Mouse (Mus musculus): ENCODE results near the gene Zfp524. TPM values are rescaled to one million over a fixed set of nuclear protein-coding genes. Genes with fewer than 3 reads are reported as not detected.
A peak's percentile ranks its signal among the peaks of the same experiment; 100 is the strongest.

Gene Zfp524
- polyA plus RNA-seq, 1 experiment from 2014 or later = 9.1 TPM

GRCm38 (mm10) chr7:5056651-5057263 lies 42.5 kb downstream of the Zfp524 start:
- peaks cover 63% of the 10 kb centered on the region for H3K27me3 ChIP-seq
- 2% methylated on average over 55 of the region's 55 CpGs for WGBS
- H3K9ac ChIP-seq = peak overlapping the region; percentile 84
- peak overlapping the region; percentile 65 for H3K27ac ChIP-seq (replicated peaks)
- peak overlapping the region; percentile 56 for H3K4me3 ChIP-seq
- no peaks in the 10 kb centered on the region for H3K9me3 ChIP-seq
- peaks cover 83% of the 10 kb centered on the region for H3K4me1 ChIP-seq (replicated peaks)
- H3K36me3 ChIP-seq = no peaks in the 10 kb centered on the region
- peak; percentile 1; the same call in 1 of the 2 replicates for ATAC-seq (ENCODE audit: low read depth)
- H3K4me2 ChIP-seq = peak overlapping the region; percentile 55

DNA sequence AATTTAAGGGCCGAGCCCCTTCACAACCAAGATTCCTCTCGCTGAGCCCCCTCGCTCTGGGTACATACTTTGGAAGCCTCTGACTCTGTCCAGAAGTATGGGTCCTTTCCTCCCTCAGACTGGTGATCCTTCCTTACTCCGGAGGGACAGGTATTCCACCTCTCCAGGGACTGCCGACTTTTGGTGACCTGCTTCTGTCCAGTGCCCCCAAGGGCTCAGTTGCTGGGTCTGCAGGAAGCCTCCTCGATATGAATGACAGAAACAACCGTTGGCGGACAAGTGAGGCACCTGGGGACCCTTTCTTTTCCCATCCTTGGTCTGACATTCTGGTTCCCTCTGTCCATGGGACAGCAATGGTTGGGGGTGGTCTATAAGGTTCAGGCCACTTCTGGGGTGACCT lies 43.2 kb downstream of the Zfp524 start:
- peak overlapping the region; percentile 55 for H3K4me2 ChIP-seq
- H3K27me3 ChIP-seq = peaks cover 63% of the 10 kb centered on the region
- H3K27ac ChIP-seq (replicated peaks) = peak overlapping the region; percentile 65; the same call in 1 of the 2 replicates
- H3K36me3 ChIP-seq = no peaks in the 10 kb centered on the region
- peak overlapping the region; percentile 84 for H3K9ac ChIP-seq
- H3K4me1 ChIP-seq (replicated peaks) = peaks cover 76% of the 10 kb centered on the region
- 30% methylated on average over 8 of the region's 8 CpGs for WGBS
- ATAC-seq (ENCODE audit: low read depth) = no peak
- peak overlapping the region; percentile 56 for H3K4me3 ChIP-seq
- no peaks in the 10 kb centered on the region for H3K9me3 ChIP-seq

DNA sequence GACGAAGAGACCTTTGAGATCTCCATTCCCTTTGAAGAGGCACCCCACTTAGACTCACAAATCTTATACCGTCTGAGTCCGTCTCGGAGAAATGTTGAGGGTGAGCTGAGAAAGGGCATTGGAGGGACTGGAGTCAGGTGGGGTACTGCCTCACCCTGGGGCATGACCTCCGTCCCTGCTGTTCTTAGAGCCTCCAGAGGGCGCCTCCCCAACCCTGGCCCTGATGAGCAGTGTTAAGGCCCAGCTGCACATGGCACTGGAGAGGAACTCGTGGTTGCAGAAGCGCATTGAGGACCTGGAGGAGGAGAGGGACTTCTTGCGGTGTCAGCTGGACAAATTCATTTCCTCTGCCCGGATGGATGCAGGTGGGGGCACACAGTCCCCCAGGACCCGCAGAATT lies 43.6 kb downstream of the Zfp524 start:
- H3K27me3 ChIP-seq = peaks cover 59% of the 10 kb centered on the region
- peak overlapping the region; percentile 56 for H3K4me3 ChIP-seq
- H3K4me1 ChIP-seq (replicated peaks) = peaks cover 72% of the 10 kb centered on the region
- peak overlapping the region; percentile 84 for H3K9ac ChIP-seq
- no peaks in the 10 kb centered on the region for H3K9me3 ChIP-seq
- ATAC-seq (ENCODE audit: low read depth) = no peak
- WGBS = 26% methylated on average over 11 of the region's 11 CpGs
- H3K4me2 ChIP-seq = peak overlapping the region; percentile 55
- no peaks in the 10 kb centered on the region for H3K36me3 ChIP-seq
- no peak overlapping the region for H3K27ac ChIP-seq (replicated peaks)

DNA sequence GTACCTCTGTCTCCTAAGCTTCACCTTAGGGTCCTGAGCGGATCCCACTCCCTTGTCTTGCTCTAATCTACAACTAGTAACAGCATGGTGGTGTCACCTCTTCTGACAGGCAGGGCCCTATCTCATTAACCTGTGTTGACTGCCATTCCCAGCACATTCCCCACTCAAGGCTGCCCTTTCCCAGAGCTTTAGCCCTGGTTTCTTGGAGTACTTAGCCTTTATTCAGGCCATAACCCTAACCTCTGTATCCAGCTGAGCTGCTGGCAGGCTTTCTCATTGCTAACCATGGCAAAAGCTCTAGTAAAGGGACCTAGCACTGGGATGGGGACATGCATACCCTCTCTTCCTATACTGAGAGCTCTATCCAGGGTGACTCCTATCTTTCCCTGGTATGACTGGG lies 44.4 kb downstream of the Zfp524 start:
- Histone ChIP-seq H3K4me2 (no peak overlapping the region), H3K27me3 (peaks cover 50% of the 10 kb centered on the region), H3K36me3 (no peaks in the 10 kb centered on the region), H3K9me3 (no peaks in the 10 kb centered on the region), H3K9ac (0 out of 2 replicates have a peak overlapping the region, but pooled peaks have one; percentile 26), H3K4me3 (no peak overlapping the region), H3K4me1 (replicated peaks) (peaks cover 72% of the 10 kb centered on the region), H3K27ac (replicated peaks) (no peak overlapping the region)
- no peak for ATAC-seq (ENCODE audit: low read depth)
- WGBS = 100% methylated on average over 1 of the region's 1 CpGs

DNA sequence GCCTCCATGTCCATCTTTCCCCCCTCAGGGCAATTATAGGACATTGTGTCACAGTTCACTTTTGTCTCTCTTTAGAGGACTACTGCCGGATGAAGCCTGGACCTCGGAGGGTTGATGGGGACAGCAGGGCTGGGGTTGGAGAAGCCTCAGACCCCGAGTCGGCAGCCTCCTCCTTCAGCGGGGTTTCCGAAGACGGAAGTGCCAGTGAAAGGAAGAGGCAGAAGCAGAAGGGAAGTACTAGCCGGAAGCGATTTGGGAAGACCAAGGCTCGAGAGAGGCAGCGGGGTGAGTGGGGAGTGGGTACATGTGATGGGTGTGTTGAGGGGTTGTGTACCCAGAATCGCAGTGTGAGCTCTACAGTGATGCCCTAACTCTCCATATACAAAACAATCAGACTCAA lies 45.2 kb downstream of the Zfp524 start:
- H3K4me3 ChIP-seq = no peak overlapping the region
- H3K4me1 ChIP-seq (replicated peaks) = peaks cover 72% of the 10 kb centered on the region
- no peaks in the 10 kb centered on the region for H3K9me3 ChIP-seq
- peak overlapping the region; percentile 97; the same call in 1 of the 2 replicates for H3K4me2 ChIP-seq
- H3K27me3 ChIP-seq = peaks cover 42% of the 10 kb centered on the region
- 91% methylated on average over 12 of the region's 12 CpGs for WGBS
- peak overlapping the region; percentile 99 for H3K27ac ChIP-seq (replicated peaks)
- no peaks in the 10 kb centered on the region for H3K36me3 ChIP-seq
- H3K9ac ChIP-seq = peak overlapping the region; percentile 88
- ATAC-seq (ENCODE audit: low read depth) = no peak

- ATAC-seq (ENCODE audit: low read depth) = peak; percentile 0; the same call in 1 of the 2 replicates
- H3K4me1 ChIP-seq (replicated peaks) = peaks cover 72% of the 10 kb centered on the region
- H3K9ac ChIP-seq = peak overlapping the region; percentile 88
- no peaks in the 10 kb centered on the region for H3K9me3 ChIP-seq
- WGBS = 2% methylated on average over 27 of the region's 27 CpGs
- peak overlapping the region; percentile 97 for H3K4me2 ChIP-seq
- peak overlapping the region; percentile 99 for H3K27ac ChIP-seq (replicated peaks)
- peak overlapping the region; percentile 82 for H3K4me3 ChIP-seq
- peaks cover 34% of the 10 kb centered on the region for H3K27me3 ChIP-seq
- no peaks in the 10 kb centered on the region for H3K36me3 ChIP-seq
These were observed 46.1 kb downstream of the Zfp524 start for GRCm38 (mm10) chr7:5060239-5060731.

- H3K4me2 ChIP-seq = peak overlapping the region; percentile 97
- H3K36me3 ChIP-seq = peaks cover 5% of the 10 kb centered on the region; the same call in 1 of the 2 replicates
- H3K9ac ChIP-seq = peak overlapping the region; percentile 88
- peak overlapping the region; percentile 82 for H3K4me3 ChIP-seq
- peaks cover 25% of the 10 kb centered on the region for H3K27me3 ChIP-seq
- WGBS = under 1% methylated on average over 60 of the region's 60 CpGs
- ATAC-seq (ENCODE audit: low read depth) = peak; percentile 90
- peak overlapping the region; percentile 99 for H3K27ac ChIP-seq (replicated peaks)
- H3K9me3 ChIP-seq = no peaks in the 10 kb centered on the region
- peaks cover 76% of the 10 kb centered on the region for H3K4me1 ChIP-seq (replicated peaks)
These were observed 46.9 kb downstream of the Zfp524 start for GRCm38 (mm10) chr7:5060944-5061773.

DNA sequence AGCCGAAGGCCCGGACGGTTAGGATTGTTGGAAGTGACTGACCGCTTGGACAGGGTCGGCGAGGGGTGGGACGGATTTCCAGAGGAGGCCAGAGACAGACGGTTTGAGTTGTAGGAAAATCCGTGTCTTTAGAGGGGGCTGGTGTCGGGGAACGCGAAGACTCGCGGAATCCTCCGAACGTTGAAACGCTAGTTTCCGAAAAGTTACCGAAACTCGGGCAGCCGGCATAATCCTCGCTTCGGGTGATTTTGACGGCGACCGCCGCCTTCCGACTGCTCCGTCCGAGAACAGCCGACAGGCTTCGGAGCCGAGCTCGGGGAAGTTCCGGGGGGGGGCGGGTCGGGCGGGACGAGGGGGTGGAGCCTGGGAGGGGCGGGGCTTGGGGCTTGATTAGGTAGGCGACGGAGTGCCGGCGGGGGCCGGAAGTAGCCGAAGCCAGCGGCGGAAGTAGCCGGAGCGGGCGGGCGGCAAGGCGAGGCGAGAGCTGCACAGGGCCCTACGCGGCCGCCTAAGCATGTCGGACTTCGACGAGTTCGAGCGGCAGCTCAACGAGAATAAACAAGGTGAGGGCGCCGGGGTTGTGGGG lies 47.7 kb downstream of the Zfp524 start, which contains the start of gene U2af2:
Gene U2af2 (plus strand): TSS at position 370 of the 586 bp plus-strand sequence.
- H3K9ac ChIP-seq = peak within 1 kb of the TSS; percentile 88
- ATAC-seq (ENCODE audit: low read depth) = peak; percentile 77
- H3K4me2 ChIP-seq = peak within 1 kb of the TSS; percentile 97
- peak within 1 kb of the TSS; percentile 99 for H3K27ac ChIP-seq (replicated peaks)
- under 1% methylated on average over 63 of the region's 65 CpGs for WGBS
- H3K4me3 ChIP-seq = peak within 1 kb of the TSS; percentile 82
- peaks cover 71% of the 10 kb centered on the region for H3K4me1 ChIP-seq (replicated peaks)
- H3K9me3 ChIP-seq = no peaks in the 10 kb centered on the region
- H3K27me3 ChIP-seq = peaks cover 20% of the 10 kb centered on the region
- H3K36me3 ChIP-seq = peaks cover 12% of the 10 kb centered on the region

DNA sequence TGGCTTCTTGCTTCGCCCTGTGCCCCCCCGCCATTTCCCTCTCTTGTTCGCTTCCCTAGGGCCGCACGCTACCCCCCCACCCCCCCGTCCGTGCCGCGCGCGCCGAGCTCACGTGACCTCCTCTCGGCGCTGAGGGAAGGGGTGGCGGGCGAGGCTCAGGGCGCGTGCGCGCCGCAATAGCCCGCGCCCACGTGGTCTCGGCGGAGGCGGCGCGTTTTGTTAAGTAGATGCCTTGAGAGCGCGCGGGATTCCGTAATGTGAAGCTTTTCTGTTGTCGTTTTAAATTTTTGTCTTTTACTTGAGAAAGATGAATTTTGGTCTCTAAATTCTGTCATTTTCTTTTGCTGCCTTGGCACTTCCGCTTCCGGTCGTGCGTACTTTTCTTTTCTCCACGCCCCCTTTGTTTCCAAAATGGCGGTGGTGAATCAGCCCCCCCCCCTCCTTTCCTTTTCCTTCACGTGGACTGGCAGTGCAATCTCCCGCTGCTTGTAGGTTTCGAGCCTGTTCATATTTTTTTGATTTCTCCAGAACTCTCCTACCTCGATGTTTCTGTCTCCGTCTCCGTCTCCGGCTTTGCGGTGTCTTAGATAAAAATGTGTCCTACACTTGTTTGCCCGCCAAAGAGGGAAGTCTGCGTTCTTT lies 48.3 kb downstream of the Zfp524 start:
- H3K4me1 ChIP-seq (replicated peaks) = peaks cover 65% of the 10 kb centered on the region
- H3K4me2 ChIP-seq = peak overlapping the region; percentile 97
- peak overlapping the region; percentile 99 for H3K27ac ChIP-seq (replicated peaks)
- peaks cover 14% of the 10 kb centered on the region for H3K27me3 ChIP-seq
- peaks cover 18% of the 10 kb centered on the region for H3K36me3 ChIP-seq
- WGBS = under 1% methylated on average over 46 of the region's 51 CpGs
- peak overlapping the region; percentile 82 for H3K4me3 ChIP-seq
- H3K9ac ChIP-seq = peak overlapping the region; percentile 88
- no peaks in the 10 kb centered on the region for H3K9me3 ChIP-seq
- ATAC-seq (ENCODE audit: low read depth) = peak; percentile 28

DNA sequence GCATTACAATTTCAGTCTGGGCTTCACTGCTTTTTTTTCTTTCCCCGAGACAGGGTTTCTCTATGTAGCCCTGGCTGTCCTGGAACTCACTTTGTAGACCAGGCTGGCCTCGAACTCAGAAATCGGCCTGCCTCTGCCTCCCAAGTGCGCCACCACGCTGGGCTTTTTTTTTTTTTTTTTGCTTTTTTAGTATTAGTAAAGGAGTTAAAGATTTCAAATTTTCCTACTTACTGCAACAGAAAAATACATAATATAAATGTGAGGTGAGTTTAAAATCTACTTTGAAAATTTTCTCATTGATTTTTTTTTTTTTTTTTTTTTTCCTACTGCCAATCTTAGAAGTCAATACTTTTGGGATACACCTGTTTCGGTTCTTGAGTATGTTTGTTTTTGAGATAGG lies 50.7 kb downstream of the Zfp524 start:
- no peaks in the 10 kb centered on the region for H3K9me3 ChIP-seq
- no peak overlapping the region for H3K27ac ChIP-seq (replicated peaks)
- no peak overlapping the region for H3K9ac ChIP-seq
- peaks cover 42% of the 10 kb centered on the region for H3K36me3 ChIP-seq
- peaks cover 41% of the 10 kb centered on the region for H3K4me1 ChIP-seq (replicated peaks)
- H3K4me3 ChIP-seq = no peak overlapping the region
- H3K4me2 ChIP-seq = no peak overlapping the region
- no peak for ATAC-seq (ENCODE audit: low read depth)
- WGBS = 92% methylated on average over 6 of the region's 6 CpGs
- H3K27me3 ChIP-seq = no peaks in the 10 kb centered on the region
